Mouse (Mus musculus): ENCODE measurements around the gene Lyrm9. TPM values are rescaled to one million over a fixed set of nuclear protein-coding genes. Genes with fewer than 3 reads are reported as not detected.
A peak's percentile ranks its signal among the peaks of the same experiment; 100 is the strongest.
"Not testable (repeated sequence)": the region's sequence is repeated elsewhere in the genome, so short reads cannot be mapped to it uniquely, and the experiment has no call there.

Lyrm9 gene
- total RNA-seq, 2 experiments from 2014 or later = 8.1 to 14.0 TPM

DNA sequence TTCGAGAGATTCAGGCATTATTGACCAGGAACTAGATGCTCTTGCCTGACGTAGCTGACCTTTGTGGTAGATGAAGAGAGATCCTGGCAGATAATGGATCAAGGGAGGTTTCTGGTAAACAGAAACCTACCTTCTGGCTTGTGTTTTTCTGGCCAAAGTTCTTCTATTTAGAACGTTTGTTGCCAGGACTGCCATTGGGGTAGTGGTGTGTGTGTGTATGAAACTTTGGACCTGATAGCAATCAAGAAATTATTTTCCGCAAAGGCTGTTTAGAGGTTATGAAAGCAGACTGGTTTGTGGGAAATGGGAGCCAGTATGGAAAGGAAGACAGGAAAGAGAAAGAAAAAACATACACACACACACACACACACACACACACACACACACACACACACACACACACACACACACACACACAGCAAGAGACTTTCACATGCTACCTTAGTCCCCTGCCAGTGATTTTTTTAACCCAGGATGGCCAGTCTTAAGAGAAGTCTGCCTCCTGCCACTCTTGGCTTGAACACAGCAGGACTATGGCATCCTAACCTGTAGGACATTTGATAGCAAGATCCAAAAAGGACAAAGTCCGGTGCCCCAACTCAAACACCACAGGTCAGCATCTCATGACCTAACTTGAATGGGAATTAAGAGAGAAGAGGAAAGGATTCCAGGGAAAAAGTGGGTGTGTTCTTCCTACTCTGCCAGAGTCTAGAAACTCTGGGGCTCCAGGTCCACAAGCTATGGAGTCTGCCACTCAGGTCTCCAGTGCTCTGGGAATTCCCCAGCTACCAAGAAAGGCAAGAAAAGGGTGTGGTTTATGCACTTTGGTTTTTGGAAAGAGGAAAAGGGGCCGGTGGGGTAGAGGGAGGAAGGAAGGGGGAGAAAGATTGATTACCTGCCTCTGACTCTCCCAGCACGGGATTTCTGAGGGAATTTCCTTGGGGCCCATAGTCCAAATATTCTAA, 21.8 kb downstream of the Lyrm9 start:
- DNase-seq (ENCODE audit: low spot score in 2 of 2) = no peak

DNA sequence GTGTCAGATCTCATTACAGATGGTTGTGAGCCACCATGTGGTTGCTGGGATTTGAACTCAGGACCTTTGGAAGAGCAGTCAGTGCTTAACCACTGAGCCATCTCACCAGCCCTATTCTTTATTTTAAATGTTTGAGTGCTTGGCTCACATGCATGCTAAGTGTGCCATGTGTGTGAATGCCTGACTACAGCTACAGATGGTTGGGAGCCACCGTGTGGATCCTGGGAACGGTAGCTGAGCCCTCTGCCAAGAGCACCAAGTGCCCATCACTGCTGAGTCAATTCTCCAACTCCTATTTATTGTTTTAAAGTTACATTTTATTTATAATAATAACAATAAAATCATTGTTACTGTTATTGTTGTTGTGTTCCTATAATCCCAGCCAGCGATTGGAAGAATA, 23.5 kb downstream of the Lyrm9 start:
- no peak for DNase-seq (ENCODE audit: low spot score in 2 of 2)

DNA sequence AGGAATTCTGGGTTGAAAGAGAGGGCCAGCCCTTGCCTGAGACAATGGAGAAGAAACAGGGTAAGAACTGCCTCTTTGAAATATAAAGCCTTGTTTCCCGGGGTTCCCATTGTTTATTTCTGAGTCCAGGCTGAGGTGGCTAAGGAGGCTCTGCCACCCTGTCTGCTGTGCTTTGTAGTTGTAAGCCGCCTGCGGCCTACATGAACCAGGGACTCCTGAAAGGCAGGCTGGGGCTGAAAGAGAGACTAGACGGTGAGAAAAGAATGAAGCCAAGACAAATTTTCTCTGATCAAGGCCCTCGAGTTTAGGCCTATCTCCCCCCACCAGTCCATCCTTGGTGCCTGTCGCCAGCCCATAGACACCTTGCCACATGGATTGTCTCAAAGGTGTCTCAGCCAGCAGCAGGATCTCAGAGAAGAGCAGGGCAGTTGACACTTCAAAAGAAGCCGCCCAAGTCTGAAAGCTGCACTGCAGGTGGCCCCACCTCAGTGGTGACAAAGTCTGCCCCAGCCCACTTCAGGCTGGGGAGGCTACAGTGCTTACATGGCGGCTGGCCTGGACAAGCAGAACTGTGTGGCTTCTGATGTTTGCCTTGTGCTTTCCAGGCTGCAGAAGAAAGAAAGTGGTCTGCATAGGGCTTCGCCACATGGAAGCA, 25.0 kb downstream of the Lyrm9 start:
- DNase-seq (ENCODE audit: low spot score in 2 of 2) = no peak

DNA sequence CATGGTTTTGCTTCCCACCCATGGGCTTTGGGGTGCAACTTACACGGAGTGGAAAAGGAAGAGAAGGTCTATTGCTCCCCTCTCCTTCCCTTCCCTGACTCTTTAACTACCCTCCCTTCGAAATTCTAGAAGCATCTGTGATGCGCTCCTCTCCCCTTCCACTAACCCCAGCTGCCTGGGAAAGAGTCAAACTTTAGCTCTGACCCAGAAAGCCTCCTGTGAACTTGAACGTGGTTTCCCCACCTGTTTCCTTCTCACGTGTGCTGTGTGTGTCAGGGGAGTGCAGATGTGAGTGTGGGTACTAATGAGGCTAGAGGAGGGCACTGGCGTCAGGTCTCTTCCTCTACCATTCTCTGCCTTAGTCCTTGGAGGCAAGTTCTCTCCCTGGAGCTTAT, 25.5 kb downstream of the Lyrm9 start:
- no peak for DNase-seq (ENCODE audit: low spot score in 2 of 2)

DNA sequence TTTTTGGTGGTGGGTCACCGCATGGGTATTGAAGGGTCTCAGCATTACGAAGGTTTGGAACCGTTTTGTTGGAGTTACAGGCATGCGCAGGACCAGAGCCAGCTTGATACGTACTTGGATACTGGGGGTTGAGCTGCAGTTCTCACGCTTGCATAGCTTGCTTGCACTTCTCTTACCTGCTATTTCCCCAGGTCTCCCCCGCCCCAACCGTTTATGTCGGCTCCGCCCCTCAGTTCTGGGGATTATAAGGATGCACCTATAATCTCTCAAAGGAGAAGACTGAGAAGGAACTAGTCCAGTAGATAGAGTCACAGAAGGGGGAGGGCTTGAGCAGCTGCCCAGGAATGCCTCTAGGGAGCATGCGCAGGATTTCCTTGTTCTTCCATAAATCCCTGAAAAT, 26.1 kb downstream of the Lyrm9 start:
- DNase-seq (ENCODE audit: low spot score in 2 of 2) = no peak

DNA sequence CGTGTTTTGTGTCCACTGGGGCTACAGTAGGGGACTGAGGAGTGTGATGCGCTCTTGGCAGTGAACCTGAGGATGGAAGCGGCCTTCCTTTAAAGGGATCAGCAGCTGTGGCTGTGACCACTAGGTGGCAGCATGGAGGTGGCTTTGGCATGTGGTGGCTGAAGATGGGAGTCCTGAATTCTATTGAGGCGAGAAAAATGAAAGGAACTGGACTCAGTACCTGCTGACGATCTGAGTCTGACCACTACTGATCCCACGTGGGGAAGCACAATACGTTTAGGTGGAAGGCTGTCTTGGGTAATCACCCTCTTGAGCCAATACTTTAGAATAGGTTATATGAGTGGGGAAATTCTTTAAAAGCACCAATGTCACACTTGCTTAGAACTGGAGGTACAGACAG, 29.9 kb downstream of the Lyrm9 start:
- DNase-seq (ENCODE audit: low spot score in 2 of 2) = peak; percentile 75 to 82

DNA sequence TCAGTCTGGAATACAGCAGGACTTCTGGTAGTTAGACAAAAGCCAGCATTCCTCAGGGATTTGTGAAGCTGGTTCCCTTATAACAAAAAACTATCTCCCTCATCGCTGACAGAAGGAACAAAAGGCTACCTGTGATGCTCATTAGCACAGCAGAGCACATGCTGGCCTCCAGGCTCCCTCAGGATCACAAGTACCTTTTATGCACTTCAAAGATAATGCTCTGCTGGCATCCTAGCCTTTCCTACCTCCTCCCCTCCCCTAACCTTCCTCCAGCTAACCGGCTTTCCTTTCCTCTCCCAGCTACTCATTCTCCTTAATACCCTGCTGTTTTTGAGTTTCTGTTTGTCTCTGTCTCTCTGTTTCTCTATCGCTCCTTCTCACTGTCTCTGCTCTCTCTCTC, 31.2 kb downstream of the Lyrm9 start:
- DNase-seq (ENCODE audit: low spot score in 2 of 2) = no peak

DNA sequence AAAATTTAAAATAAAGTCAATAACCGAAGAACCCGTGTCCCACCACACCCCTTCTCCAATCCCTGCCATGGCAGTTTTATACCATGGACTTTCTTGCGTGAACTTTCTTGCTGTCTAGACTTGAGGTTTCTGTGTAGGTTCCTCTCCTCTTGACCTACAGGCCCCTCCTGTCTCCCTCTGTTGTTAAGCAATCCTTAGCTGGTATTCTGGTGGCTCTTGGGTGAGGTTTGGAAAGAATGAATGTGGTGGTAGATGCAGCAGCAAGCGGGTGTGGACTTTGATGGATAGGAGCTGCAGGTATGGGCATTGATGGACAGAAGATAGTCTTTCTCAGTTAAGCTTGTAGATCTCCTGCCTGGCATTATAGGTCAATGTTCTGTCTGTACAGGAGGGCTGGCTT, 37.5 kb downstream of the Lyrm9 start:
- no peak for DNase-seq (ENCODE audit: low spot score in 2 of 2)

DNA sequence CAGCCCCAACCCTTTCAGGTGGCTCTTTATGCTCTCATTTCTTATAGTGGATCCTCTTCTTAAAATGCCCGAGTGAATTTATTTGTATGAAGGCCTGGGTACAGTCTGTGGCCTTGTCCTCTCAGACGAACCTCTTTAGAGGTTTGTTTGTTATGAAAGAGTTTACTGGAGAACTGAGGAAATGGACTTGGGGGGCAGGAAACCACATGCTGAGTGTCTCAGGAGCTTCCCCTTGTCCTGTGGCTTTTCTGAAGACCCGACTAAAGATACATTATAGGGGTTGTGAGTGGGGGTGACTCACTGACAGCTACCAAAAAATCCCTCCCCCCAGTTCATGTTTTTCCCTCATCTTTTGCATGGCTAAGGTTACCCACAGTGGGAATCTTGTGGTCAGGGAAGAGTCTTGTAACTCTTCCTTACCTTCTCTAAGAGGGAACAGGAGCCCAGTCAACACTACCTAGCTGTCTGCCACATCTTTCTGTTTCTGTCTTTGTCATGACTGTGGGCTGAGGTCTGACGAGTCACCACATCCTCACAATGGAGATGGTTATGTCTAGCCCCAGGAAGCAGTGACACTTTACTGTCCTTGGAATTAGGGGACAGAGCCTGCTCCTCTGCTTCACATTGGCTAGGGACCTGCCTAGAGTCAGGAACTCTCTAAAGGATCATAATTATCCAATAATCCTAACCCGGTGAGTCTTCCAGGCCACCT, 38.3 kb downstream of the Lyrm9 start:
- no peak for DNase-seq (ENCODE audit: low spot score in 2 of 2)

DNA sequence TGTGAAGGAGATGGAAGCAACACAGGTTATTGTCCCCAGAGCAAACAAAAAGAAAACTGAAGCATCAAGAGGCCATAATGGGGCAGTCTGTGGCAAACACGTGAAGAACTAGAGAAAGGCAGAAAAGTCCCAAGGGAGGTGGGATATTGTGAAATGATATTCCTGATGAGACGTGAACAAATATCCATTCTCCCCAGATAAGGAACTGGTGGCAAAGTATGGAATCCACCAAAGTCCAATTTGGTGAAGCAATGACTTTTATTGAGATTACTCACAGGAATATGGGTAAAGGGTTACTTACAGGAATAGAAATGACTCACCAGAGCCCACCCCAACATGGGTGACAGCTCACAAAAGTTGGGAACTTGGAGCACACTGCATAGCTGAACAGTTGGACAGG, 38.9 kb downstream of the Lyrm9 start:
- DNase-seq (ENCODE audit: low spot score in 2 of 2) = no peak

DNA sequence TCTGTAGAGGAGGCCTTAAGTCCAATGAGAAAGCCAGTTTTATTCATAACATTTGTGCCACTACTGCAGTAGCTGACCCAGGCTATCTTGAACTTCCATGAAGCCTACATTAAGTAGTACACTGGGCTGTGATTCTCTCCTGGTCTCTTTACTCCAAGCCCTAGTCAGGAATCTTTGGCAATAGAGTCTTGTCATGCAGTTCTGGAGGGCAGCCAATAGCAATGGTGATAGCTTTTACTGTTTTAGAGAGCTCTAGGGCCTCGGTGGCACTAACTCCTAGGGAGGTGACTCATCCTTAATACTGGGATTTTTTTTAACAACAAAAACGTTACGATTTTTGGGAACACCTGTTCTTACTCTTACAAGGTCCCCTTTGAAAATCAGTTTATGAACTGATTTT, 40.1 kb downstream of the Lyrm9 start:
- no peak for DNase-seq (ENCODE audit: low spot score in 2 of 2)

DNA sequence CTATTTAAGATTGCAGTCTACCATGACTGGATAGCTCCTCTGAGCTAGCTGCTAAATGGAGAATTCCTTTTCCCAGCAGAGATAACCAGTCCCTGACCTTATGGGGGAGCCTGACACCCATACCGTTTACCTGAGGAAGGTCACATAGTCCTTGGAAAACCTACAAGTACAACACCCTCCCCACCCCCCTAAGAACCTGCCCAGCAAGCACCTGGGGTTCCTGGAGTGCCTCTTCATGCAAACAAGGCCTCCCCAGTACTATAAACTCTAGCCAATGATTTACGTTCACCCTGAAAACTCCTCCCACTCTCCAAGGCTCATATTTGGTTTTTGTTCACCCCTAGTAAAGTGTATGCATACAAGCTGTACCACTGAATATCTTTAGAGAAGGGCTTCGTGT, 41.3 kb downstream of the Lyrm9 start:
- no peak for DNase-seq (ENCODE audit: low spot score in 2 of 2)

DNA sequence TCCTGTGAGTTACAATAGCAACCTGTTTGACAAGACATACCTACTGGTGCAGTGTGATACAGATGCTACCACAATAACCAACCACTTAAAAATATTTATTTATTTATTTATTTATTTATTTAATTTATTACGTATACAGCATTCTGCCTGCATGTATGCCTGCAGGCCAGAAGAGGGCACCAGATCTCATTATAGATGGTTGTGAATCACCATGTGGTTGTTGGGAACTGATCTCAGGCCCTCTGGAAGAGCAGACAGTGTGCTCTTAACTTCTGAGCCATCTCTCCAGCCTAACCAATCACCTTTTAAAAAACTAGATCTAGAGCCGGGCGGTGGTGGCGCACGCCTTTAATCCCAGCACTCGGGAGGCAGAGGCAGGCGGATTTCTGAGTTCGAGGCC, 42.8 kb downstream of the Lyrm9 start:
- DNase-seq (ENCODE audit: low spot score in 2 of 2) = not testable (repeated sequence)

DNA sequence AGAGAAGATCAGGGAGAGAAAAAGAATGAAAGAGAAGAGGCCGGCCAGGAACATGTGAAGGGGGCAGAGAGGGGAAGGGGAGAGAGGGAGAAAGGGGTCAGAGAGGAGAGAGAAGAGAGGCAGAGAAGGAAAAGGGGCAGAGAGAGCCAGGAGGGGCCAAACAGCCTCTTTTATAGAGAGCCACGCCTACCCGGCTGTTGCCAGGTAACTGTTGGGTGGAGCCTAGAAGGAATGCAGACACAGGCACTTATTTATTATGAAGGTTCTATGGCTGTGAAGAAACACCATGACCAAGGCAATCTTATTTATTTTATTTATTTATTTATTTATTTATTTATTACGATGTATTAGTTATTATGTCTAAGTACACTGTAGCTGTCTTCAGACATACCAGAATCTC, 44.5 kb downstream of the Lyrm9 start:
- no peak for DNase-seq (ENCODE audit: low spot score in 2 of 2)

DNA sequence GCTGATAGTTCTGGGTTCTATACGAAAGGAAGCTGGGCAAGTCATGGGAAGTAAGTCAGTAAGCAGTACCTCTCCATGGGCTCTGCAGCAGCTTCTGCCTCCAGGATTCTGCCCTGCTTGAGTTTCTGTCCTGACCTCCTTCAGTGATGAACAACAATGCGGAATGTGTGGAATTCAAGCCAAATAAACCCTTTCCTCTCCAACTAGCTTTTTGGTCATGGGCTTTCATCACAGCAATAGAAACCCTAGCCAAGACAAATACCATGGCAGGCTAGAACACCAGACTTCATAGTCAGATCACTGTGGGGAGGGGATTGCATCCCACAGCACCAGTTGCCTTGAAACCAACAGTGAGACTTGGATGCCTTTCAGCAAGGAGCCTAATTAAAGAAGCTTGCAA, 46.4 kb downstream of the Lyrm9 start:
- DNase-seq (ENCODE audit: low spot score in 2 of 2) = no peak

DNA sequence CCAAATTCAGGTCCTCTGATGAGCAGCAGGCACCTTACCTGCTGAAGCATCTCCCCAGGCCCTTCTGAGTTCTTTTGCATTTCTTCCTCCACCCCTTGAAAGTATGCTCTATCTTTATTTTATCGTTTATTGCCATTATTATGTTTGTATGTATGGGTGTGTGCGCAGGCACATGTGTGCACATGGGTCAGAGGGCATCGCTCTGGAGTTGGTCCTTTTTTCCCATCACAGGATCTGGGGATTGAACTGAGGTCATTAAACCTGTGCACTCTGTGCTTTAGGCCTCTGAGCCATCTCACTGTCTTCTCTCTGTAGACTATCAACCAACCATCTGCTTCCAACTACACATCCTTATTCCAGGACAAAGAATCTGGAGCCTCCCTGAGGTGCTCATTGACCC, 53.3 kb downstream of the Lyrm9 start:
- no peak for DNase-seq (ENCODE audit: low spot score in 2 of 2)

DNA sequence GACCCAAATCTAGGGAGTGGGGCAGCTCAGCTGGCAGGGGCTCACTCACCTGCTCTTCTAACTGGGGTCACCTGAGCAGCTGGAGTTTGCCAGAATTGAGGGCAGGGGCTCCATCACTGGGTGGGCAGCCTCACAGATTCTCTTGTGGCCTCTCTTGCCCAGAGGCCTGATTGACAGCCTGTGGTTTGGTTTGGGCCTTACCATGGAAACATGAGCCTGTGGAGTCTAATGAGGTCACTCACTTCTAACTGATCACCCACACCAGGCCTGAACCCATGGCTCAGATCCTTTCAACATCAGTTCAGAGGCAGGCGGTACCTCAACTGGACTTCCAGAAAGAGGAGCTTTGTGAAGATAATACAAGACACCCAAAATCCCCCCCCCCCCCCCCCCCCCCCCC, 60.3 kb downstream of the Lyrm9 start:
- DNase-seq (ENCODE audit: low spot score in 2 of 2) = no peak

DNA sequence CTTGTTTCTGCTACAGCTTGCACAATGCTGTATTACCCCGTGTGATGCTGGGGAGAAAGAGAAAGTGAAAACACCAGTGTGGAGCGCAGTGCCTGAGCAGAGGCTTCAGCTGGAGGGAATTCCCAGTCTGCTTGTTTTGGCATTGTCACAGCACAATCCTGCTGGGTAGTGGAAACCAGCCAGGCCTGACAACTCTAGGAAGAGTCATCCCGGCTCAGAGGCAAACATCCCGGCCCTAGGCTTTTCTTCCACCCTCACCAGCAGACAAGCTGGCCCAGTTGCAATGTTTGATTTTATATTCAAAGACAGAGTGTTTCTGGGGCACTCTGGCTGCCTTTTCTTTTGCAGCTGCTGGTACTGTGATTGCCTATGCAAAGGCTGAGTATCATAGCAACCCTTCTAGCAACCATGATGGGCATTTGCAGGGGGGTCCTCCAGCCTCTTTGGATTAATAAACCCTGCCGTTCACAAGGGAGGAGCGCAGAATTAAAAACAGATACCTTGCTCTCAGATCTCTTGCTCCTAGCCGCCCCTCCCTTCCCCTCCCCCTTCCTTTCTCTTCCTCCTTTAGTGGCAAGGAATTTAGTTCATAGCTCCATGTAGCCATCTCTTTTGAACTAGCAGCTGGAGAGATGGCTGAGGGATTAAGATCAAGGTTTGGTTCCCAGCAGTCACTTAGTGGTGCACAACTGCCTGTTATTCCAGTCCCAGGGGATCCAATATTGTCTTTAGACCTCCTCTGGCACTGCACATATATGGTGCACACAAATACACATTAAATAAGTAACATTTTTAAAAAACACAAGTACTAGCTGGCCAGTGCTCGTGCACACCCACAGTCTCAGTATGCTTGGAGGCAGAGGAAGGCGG, 61.0 kb downstream of the Lyrm9 start:
- DNase-seq (ENCODE audit: low spot score in 2 of 2) = peak; percentile 57 to 77

DNA sequence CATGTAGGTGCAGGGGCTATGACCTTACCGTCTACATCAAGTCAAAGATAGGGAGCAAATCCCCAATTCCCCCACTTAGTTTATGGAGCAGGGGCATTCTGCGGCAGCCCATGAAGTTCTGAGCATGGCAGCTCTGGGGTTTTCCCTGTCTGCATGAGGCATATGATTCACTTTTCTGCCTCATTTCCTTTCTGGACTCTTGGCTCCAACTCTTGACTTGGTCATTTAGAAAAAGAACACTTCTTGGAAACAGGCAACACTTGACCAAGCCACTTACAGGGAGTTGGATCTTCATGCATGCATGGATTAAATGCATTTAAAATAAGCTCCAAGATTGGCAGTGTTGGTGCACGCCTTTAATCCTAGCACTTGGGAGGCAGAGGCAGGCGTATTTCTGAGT, 62.8 kb downstream of the Lyrm9 start:
- DNase-seq (ENCODE audit: low spot score in 2 of 2) = no peak

Measured in gastrocnemius, postnatal 4 days (tissue).